Mouse (Mus musculus): Measurements from ENCODE around the gene Kansl2. TPM values are rescaled to one million over a fixed set of nuclear protein-coding genes. Genes with fewer than 3 reads are reported as not detected.

Gene Kansl2
- polyA plus RNA-seq, 1 experiment, result 19.8 TPM

- Histone ChIP-seq H3K27me3 (ENCODE audit: control insufficient read depth, insufficient read depth, low read length) (no peaks in the 10 kb centered on the region), H3K4me3 (ENCODE audit: control insufficient read depth, low read depth, low read length) (peak overlapping the region; percentile 71), H3K36me3 (ENCODE audit: control insufficient read depth, insufficient read depth, low read length) (no peaks in the 10 kb centered on the region), H3K4me1 (ENCODE audit: control insufficient read depth, insufficient read depth, low read length) (peaks cover 9% of the 10 kb centered on the region), H3K27ac (ENCODE audit: control insufficient read depth, insufficient read depth, low read depth, low read length) (no peak overlapping the region)
- TF ChIP-seq POLR2A (IDR thresholded peaks at IDR 0.05; ENCODE audit: control insufficient read depth, low read depth, low read length) (no peak), CTCF (IDR thresholded peaks at IDR 0.05; ENCODE audit: control insufficient read depth, insufficient read depth, insufficient replicate concordance, low read depth, low read length) (no peak)
Observed at GRCm38 (mm10) chr15:98569795-98570365, 35.8 kb upstream of the Kansl2 start.

GRCm38 (mm10) chr15:98569216-98569615 lies 35.2 kb upstream of the Kansl2 start:
- Histone ChIP-seq H3K27ac (ENCODE audit: control insufficient read depth, insufficient read depth, low read depth, low read length) (no peak overlapping the region), H3K4me1 (ENCODE audit: control insufficient read depth, insufficient read depth, low read length) (peaks cover 8% of the 10 kb centered on the region), H3K27me3 (ENCODE audit: control insufficient read depth, insufficient read depth, low read length) (no peaks in the 10 kb centered on the region), H3K4me3 (ENCODE audit: control insufficient read depth, low read depth, low read length) (peak overlapping the region; percentile 96), H3K36me3 (ENCODE audit: control insufficient read depth, insufficient read depth, low read length) (no peaks in the 10 kb centered on the region)
- no peak for TF ChIP-seq CTCF (IDR thresholded peaks at IDR 0.05; ENCODE audit: control insufficient read depth, insufficient read depth, insufficient replicate concordance, low read depth, low read length)
- TF ChIP-seq POLR2A (IDR thresholded peaks at IDR 0.05; ENCODE audit: control insufficient read depth, low read depth, low read length), result no peak

DNA sequence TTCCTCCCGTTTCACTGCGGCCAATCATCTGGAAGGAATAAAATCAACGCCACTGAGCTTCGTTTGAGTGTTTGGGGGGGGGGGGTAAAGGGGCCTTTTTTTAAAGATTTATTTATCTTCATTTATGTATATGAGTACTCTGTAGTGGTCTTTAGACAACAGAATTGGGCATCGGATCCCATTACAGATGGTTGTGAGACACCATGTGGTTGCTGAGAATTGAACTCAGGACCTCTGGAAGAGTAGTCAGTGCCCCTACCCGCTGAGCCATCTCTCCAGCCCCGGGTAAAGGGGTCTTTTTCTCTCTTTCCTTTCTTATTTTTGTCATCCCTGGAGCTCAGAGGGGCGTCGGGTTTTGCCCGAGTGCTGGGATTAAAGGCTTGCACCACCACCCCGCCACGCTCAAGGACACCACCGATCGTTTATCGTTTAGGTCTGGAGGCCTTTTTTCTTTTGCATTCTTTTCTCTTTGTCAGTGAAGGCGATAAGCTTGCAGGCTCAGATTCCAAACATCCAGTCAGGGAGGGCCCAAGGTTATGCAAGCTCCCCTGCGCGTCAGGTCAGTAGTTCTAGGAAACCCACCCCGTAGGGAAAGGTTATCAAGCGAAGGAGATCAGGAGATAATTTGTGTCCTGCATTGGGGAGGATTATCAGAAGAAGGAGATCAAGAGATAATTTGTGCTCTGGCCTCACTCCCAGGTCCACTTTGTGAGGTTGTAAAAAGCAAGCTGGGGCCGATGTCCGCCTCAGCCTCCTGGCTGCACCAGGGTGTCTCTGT lies 34.4 kb upstream of the Kansl2 start:
- Histone ChIP-seq H3K27me3 (ENCODE audit: control insufficient read depth, insufficient read depth, low read length) (no peaks in the 10 kb centered on the region), H3K4me3 (ENCODE audit: control insufficient read depth, low read depth, low read length) (peak overlapping the region; percentile 96), H3K36me3 (ENCODE audit: control insufficient read depth, insufficient read depth, low read length) (no peaks in the 10 kb centered on the region; the same call in 1 of the 2 replicates), H3K27ac (ENCODE audit: control insufficient read depth, insufficient read depth, low read depth, low read length) (peak overlapping the region; percentile 94), H3K4me1 (ENCODE audit: control insufficient read depth, insufficient read depth, low read length) (peaks cover 8% of the 10 kb centered on the region)
- TF ChIP-seq POLR2A (IDR thresholded peaks at IDR 0.05; ENCODE audit: control insufficient read depth, low read depth, low read length) (no peak), CTCF (IDR thresholded peaks at IDR 0.05; ENCODE audit: control insufficient read depth, insufficient read depth, insufficient replicate concordance, low read depth, low read length) (no peak)

DNA sequence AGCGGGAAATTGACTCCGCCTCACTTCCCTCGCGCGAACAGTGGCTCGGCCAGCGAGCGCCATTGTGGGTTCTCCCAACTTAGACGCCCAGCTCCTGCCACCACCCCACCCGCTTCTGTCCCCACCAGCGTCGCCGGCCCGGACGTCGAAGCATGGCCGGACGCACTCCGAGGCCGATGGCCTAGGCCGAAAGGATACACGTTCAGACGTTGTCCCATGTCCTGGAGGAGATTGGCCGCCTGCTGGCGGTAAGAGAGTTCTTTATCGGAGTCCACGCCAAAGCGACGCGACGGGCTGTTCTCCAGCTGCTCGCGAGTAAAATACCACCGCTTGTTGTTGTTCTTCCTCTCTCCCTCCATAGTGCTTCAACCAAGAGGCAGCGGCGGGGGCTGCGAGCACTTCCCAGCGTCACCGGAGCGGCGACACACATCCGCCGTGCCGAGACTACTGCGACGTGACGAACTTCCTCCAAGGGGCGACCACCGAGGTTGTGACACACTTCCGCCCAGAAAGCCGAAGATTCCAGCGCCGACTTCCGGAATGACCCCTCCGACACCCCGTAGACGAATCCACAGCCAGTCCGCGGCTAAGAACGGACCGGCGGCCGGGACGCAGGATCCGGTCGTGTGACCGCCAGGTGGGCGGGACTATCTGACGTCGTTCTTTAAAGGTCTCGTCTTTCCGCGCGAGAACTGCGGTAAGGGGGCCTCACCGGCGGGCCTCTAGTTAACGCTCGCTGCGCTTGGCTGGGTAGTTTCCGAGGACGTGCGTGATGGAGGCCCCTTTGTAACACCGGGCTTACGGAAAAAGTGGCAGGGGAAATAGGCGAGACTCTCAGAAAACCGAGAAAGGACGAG lies 33.4 kb upstream of the Kansl2 start:
- Histone ChIP-seq H3K27ac (ENCODE audit: control insufficient read depth, insufficient read depth, low read depth, low read length) (peak overlapping the region; percentile 94), H3K27me3 (ENCODE audit: control insufficient read depth, insufficient read depth, low read length) (no peaks in the 10 kb centered on the region), H3K4me3 (ENCODE audit: control insufficient read depth, low read depth, low read length) (peak overlapping the region; percentile 96), H3K4me1 (ENCODE audit: control insufficient read depth, insufficient read depth, low read length) (peaks cover 8% of the 10 kb centered on the region), H3K36me3 (ENCODE audit: control insufficient read depth, insufficient read depth, low read length) (no peaks in the 10 kb centered on the region; the same call in 1 of the 2 replicates)
- peak; percentile 93 for TF ChIP-seq POLR2A (IDR thresholded peaks at IDR 0.05; ENCODE audit: control insufficient read depth, low read depth, low read length)
- TF ChIP-seq CTCF (IDR thresholded peaks at IDR 0.05; ENCODE audit: control insufficient read depth, insufficient read depth, insufficient replicate concordance, low read depth, low read length), result no peak

DNA sequence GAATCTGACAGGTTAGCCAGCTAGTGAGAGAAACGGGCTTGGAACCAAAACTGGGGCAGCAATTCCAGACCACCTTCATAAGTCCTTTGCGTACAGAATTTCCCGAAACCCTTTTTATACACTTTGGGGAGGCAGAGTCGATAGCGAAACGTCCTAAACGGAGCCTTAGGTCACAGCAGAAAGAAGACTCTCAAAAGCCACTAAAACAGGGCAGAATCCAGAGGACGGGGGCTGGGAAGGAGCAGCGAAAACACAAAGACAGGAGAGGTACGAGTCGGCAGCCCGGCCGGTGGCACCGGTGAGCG lies 32.9 kb upstream of the Kansl2 start:
- Histone ChIP-seq H3K27me3 (ENCODE audit: control insufficient read depth, insufficient read depth, low read length) (no peaks in the 10 kb centered on the region), H3K27ac (ENCODE audit: control insufficient read depth, insufficient read depth, low read depth, low read length) (peak overlapping the region; percentile 86), H3K4me1 (ENCODE audit: control insufficient read depth, insufficient read depth, low read length) (peaks cover 8% of the 10 kb centered on the region), H3K36me3 (ENCODE audit: control insufficient read depth, insufficient read depth, low read length) (no peaks in the 10 kb centered on the region; the same call in 1 of the 2 replicates), H3K4me3 (ENCODE audit: control insufficient read depth, low read depth, low read length) (peak overlapping the region; percentile 96)
- no peak for TF ChIP-seq POLR2A (IDR thresholded peaks at IDR 0.05; ENCODE audit: control insufficient read depth, low read depth, low read length)
- no peak for TF ChIP-seq CTCF (IDR thresholded peaks at IDR 0.05; ENCODE audit: control insufficient read depth, insufficient read depth, insufficient replicate concordance, low read depth, low read length)

DNA sequence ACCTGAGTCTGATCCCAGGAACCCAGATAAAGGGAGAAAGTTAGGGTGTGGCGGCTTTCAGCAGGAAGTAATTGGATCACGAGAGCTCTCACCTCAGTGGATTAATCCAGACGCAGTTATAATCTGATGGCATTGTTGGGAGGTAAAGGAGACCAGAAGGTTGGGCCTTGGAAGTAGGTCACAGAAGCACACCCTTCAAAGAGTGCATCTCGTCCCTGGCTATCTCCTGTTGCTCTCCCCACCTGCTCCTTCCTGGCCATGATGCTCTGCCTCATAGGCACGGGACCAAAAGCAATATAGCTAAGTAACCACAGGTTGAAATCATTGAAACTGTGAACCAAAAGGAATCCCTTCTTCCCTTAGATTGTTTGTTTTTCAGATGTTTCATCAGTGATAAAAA lies 23.1 kb upstream of the Kansl2 start:
- TF ChIP-seq POLR2A (IDR thresholded peaks at IDR 0.05; ENCODE audit: control insufficient read depth, low read depth, low read length), result no peak
- Histone ChIP-seq H3K27me3 (ENCODE audit: control insufficient read depth, insufficient read depth, low read length) (no peaks in the 10 kb centered on the region), H3K36me3 (ENCODE audit: control insufficient read depth, insufficient read depth, low read length) (no peaks in the 10 kb centered on the region; the same call in 1 of the 2 replicates), H3K4me3 (ENCODE audit: control insufficient read depth, low read depth, low read length) (no peak overlapping the region), H3K27ac (ENCODE audit: control insufficient read depth, insufficient read depth, low read depth, low read length) (no peak overlapping the region), H3K4me1 (ENCODE audit: control insufficient read depth, insufficient read depth, low read length) (no peaks in the 10 kb centered on the region)

DNA sequence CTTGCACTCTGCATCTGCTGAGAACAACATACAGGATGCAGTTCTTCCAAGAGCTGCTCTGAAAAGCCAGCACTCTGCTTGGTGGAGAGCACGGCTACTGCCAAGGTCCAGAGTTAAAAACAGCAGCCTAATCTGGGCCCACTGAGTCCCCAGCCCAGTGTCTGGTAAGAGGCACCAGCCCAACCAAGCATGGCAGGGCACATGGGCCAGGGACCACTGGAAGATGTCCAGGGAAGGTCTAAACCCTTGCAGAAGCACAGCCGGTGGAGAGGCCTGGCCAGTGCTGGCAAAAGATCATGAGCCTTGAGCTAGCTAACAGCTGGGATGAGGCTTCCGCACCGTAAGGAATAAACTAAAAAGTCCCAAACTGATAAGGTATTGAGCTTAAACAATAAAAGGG lies 21.8 kb upstream of the Kansl2 start:
- H3K4me3 ChIP-seq (ENCODE audit: control insufficient read depth, low read depth, low read length), result no peak overlapping the region
- TF ChIP-seq POLR2A (IDR thresholded peaks at IDR 0.05; ENCODE audit: control insufficient read depth, low read depth, low read length), result no peak
- TF ChIP-seq CTCF (IDR thresholded peaks at IDR 0.05; ENCODE audit: control insufficient read depth, insufficient read depth, insufficient replicate concordance, low read depth, low read length), result no peak
- peaks cover 2% of the 10 kb centered on the region for H3K36me3 ChIP-seq (ENCODE audit: control insufficient read depth, insufficient read depth, low read length)

More for the DNA sequence above, 21.8 kb upstream of the Kansl2 start:
- Histone ChIP-seq H3K27me3 (ENCODE audit: control insufficient read depth, insufficient read depth, low read length) (no peaks in the 10 kb centered on the region), H3K4me1 (ENCODE audit: control insufficient read depth, insufficient read depth, low read length) (no peaks in the 10 kb centered on the region), H3K27ac (ENCODE audit: control insufficient read depth, insufficient read depth, low read depth, low read length) (no peak overlapping the region)

All from testis, adult 2 months (tissue).